Mouse (Mus musculus): Measurements from ENCODE around the gene Stil.

Stil gene

DNA sequence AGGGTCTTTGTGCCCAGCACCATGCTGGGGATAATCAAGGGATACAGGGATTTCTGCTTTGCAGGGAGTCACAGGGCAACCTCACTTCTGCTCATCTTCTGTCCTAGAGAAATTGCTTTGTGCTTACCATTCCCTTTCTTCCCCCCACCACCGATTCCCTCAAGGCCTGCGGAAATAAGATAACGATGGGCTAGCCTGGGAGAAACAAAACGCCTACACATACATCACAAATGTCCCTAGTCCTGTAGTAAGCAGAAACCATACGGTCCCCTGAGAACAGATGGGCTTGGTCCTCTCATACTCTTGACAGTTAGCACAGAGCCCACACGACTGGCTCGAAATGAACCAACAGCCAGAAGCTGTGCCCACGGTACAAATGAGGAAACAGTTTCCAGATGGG lies 48.2 kb downstream of the Stil start:
- no peak for DNase-seq (ENCODE audit: low spot score in 2 of 2)

DNA sequence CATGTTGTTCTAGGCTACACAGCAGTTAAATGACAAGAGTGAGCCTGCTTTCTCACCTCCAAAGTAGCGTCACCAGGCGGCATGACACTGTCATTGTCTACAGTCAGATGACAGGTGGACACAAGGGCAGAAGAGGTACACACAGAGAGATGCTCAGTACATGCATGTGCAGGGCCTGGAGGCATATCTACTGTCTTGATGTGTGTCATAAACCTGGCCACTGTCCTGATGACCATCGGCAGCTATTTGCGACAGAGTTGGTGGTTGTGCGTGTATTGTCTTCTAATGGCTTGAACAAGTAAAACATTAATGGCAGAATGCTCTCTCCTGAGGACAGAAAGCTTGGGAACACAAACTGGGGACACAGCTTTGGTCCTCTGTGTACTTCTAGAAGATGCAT lies 51.3 kb downstream of the Stil start:
- no peak for DNase-seq (ENCODE audit: low spot score in 2 of 2)

DNA sequence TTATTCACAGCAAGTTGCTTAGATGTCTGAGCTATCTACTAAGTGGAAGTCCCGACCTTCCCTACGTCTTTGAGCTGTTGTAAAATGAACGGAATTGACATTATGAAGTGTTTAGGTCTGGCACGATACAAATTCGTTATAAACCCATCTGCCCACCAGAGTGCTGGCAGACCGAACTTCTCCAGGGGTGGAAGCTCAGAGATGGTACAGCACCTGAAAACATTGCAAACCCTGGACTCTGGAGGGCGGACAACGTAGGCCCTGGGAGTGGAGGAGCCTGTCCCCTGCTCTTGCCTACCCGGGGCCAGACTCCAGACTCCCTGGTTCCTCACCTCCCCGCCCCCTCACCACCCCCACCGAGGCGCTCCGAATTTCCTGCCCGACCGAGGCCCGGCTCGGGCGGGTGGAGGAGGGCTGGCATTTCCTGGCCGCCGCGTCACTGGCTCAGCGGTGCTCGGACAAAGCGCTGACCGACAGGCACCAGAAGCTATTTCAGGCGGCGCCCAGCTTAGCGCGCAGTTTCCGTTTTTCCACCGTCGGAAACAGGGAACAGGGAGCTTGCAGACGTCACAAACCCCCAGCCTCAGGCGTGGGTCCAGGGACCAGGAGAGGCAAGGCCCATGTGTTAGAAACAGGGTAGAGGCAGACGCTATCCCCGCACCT lies 52.5 kb downstream of the Stil start:
- DNase-seq (ENCODE audit: low spot score in 2 of 2) = no peak

DNA sequence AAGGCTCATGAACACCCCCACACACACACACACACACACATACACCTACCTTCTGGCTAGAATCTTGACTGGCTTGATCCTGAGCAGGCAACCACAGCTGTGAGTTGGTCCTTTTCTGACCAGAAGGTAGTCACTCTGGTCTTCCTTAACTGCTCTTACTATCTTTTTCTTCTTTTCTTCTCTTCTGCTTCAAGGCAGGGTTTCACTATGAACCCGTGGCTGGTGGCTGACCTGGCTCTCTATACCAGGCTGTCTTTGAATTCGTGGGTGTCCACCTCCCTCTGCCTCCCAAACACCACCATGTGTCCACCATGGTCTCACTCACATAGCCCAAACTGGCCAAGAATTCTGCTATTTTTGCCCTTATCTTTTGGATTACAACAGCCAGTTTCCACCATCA lies 55.1 kb downstream of the Stil start:
- DNase-seq (ENCODE audit: low spot score in 2 of 2) = no peak

DNA sequence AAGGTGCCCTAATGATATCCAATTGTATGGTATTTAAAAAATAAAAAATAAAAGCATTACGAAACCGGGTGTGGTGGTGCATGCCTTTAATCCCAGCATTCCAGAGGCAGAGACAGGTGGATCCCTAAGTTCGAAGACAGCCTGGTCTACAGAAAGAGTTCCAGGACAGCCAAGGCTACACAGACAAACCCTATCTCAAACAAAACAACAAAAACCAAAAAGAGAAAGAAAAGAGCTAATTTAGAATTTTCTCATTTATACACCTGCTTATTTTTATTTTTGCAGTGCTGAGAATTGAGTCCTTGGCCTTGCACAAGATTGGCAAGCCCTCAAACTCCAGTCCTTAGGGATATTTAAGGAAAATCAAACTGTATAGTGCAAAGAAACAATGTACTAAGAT lies 55.7 kb downstream of the Stil start:
- no peak for DNase-seq (ENCODE audit: low spot score in 2 of 2)

DNA sequence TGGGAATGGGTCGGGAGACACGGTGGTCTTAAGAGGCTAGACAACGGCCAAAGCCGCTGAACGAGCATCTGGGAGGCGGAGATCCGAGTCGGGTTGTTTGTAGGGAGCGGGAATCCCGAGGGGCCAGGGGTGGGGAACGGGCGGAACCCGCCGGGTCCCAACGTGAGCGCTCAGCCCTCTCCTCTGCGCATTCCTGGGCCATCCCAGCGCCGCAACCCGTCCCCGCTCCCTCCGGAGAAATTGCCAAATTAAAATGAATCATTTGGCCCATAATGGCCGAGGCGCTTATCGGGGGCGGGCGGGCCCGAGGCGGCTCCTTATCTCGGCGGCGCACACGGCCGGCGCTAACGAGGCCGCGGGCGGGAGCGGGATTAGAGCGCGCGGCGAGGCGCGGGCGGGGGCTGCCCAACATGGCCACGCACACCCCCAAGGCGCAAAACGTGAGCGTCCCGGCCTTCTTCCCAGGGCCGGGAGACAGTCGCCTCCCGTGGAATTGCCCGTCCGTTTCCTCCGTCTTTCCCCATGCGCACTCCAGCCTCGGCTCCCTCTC lies 56.5 kb downstream of the Stil start, which contains the start of gene Tal1:
TSS of gene Tal1 (plus strand) at position 56 of the 550 bp plus-strand sequence.
- DNase-seq (ENCODE audit: low spot score in 2 of 2) = no peak

DNA sequence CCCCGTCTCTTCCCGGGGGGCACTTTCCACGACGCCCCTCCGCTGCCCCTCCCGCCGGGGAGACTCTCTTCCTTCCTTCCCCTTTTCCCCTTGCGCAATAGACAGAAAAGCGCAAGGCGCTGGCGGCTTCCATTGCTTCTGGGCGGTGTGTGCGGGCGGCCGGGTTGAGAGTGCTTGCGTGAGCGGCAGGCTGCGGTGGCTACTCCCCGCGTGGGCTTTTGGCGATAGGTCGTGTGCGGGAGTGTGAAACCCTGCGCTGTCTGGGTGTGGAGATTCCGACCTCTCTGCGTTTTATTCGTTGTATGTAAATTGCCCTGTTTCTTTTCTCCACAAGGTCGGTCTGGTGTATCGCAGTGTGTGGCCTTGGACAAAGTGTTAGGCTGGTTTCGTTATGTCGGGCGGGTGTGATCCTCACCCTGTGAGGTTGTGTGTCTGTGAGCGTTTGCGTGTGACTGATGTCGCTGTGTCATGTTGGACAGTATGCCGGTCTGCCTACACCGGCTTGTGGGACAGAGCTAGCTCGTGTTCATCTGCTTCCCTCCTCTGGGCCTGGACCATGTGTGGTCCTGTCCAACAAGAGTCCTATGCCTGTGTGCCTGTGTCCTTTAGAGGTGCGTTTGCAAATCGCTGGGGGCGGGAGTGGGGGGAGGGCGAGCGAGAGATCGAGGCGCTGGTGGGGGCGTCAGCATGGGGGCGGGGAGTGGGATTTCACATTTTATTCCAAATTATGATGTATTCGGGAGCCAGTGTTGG lies 57.1 kb downstream of the Stil start:
- no peak for DNase-seq (ENCODE audit: low spot score in 2 of 2)

DNA sequence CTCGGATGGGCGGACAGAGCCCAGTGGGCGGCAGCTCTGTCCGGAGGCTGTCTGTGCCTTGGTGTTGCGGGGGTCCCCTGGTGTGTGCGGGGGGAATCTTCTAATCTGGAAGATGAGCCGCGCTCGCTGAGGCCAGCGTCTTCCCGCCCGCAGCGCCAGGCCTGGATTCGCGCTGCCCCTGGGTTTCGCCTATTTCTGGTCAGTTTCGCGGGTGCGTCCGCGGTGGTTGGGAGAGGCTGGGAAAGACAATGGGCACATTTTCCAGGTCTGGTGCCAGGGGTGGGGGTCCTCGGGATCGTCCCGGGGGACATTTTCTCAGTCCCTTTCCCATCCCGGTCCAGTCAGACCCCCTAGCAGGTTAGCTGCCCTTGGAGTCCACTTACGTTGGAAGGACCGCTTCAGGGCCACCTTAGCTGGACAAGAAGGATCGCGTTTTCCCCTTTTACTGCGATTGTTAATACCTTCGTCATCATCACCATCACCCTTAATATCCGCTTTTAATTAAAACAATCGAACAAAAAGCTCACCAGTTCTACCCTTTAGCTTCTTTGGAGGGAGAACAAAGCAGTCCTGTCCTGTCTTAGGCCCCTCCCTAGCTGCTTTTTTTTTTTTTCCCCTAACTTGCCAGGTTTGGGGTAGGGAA lies 57.8 kb downstream of the Stil start:
- DNase-seq (ENCODE audit: low spot score in 2 of 2) = no peak

DNA sequence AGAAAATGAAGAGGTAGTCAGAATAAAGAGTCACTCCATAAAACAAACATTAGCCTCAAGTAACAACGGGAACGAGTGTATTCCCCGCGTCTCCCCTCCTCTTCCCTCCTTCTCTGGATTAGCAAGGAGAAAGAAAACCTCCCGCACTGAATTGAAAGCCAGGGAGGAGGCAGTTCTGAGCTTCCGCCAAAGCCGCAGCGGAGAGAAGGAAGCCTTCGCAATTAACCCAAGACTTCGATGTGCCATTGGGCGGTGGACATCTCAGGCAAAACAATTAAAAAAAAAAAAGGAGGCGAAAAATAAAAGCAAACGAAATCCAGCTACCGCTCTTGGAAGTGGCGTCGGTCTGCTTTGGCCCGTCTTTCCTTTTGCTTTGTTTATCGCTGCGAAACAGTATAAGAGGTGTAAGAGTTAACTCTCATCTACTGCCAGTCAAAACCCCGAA lies 58.4 kb downstream of the Stil start:
- DNase-seq (ENCODE audit: low spot score in 2 of 2) = no peak

DNA sequence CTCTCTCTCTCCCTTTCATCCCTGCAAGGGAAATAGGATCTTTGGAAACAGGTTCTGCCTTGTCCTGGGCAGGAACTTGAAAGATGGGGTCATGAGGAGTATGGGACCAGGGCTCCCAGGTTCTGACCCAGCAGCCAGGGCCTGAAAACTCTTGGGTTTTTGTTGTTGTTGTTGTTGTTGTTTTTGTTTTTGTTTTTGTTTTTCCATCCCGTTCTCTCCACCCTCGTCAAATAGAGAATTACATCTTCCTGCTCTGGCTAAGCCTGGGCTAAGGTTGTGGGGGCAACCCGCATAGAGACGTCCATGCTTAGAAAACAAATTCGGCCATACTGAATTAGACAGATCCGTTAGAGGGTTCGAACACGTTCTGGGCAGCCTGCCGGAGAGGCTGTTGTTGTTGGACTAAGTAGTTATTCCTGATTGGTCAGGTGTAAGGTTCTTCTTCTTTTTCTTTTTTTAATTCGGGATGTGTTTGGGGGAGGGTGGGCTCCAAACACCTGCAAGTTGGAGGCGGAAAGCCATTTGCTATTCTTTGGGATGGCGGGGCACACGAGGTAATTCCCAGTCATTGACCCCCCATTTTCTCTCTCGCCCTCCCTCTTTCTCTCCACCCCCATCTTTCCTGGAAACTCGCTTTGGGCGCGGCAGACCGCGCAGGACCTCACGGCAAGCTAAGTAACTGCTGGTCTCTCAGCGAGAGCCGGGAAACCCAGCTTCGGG lies 59.1 kb downstream of the Stil start:
- no peak for DNase-seq (ENCODE audit: low spot score in 2 of 2)

DNA sequence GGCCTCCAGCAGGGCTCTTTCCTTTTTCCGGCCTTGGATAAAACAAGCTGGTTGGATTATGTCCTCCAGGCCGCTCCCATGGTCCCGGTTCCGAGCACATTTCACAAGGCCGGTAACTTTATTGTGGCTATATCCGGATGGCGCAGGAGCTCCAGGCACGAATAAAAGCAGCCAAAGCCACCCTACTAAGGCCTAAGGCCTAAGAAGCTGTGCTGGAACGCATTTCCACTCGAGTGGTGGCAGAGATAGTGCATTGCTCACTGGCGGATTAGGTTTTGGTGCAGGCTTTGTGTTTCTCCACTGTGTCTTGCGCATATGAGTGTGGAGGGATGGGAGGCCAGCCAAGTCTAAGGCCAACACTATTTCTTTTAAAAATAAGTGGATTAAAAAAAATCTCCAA lies 59.9 kb downstream of the Stil start:
- no peak for DNase-seq (ENCODE audit: low spot score in 2 of 2)

DNA sequence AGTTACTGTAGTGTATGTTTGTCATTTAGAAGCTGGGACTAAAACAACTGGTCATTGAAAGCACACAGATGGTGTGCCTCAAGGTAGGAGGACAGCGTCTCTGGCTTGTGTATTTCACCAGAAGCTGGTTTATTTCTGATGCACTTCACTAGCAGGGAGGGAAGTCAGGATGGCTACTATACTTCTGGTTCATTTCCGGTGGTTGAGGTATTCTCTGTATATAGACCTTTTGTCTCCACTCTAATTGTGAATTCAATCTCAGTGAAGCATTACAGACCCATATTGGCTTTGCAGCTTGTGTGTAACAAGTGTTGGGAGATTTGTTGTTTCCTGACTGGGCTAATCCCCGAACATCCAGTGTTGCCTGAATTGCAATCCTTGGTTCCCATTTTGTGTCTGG lies 60.8 kb downstream of the Stil start:
- DNase-seq (ENCODE audit: low spot score in 2 of 2) = no peak

DNA sequence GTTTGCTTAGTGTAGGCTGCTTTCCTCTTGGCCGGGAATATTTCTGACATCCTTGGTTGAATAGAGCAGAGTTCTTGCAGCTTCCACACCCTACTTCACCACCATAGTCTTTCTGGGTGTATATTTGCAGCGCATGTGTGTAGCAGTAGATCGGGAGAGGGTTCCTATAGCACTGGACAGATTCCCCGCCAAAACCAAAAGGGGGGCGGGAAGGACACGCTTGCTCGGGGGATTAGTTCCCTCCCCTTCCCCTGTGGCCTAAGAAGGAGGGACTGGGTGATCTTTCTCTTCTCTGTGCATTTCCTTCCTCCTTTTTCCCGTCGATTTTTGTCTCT lies 62.5 kb downstream of the Stil start:
- DNase-seq (ENCODE audit: low spot score in 2 of 2) = no peak

DNA sequence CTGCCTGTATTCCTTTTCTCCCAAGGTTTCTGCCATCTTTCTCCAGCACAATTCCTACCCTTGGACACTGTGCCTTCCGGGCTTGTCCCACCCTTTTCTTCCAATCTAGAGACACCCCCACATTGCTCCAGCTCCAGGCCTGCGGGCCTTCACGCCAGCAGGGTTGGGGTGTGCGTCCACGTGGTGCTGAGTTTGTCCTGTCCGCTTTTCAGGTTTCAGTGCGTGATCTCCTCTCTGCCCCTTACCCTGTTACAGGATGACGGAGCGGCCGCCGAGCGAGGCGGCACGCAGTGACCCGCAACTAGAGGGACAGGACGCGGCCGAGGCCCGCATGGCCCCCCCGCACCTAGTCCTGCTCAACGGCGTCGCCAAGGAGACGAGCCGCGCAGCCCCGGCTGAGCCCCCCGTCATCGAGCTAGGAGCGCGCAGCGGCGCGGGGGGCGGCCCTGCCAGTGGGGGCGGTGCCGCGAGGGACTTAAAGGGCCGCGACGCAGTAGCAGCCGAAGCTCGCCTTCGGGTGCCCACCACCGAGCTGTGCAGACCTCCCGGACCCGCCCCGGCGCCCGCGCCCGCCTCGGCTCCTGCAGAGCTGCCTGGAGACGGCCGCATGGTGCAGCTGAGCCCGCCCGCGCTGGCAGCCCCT lies 63.0 kb downstream of the Stil start:
- no peak for DNase-seq (ENCODE audit: low spot score in 2 of 2)

DNA sequence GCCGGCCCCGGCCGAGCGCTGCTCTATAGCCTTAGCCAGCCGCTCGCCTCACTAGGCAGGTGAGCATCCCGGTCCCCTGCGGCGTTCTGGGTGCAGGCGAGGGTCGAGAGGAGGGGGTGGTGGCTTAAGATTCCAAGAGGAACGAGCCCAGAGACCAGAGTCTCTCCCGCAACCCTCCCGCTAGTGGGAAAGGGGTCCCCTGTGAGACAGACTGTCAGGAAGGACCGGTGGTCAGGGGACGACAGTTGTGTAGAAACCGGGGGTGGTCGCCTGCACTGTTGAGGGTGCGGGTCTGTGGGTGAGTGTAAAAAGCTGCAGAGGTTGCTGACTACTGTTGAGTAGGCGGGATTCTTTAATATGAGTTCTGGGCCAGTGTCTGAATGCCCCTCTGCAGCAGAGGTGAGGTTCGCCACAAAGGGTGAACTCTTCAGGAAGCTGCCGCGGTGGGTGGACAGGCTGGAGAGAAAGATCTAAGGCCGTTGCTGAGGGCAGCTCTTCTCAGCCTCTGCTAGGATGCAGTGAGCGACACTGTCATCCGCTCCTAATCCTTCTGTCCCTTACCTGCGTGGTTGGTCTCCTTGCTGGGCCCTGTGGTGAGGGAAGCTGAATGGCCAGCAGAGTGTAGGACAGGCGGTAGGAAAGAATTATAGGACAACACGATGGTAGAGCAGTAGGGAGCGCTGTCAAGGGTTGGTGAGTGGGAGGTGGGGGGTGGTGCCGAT lies 63.7 kb downstream of the Stil start:
- no peak for DNase-seq (ENCODE audit: low spot score in 2 of 2)

DNA sequence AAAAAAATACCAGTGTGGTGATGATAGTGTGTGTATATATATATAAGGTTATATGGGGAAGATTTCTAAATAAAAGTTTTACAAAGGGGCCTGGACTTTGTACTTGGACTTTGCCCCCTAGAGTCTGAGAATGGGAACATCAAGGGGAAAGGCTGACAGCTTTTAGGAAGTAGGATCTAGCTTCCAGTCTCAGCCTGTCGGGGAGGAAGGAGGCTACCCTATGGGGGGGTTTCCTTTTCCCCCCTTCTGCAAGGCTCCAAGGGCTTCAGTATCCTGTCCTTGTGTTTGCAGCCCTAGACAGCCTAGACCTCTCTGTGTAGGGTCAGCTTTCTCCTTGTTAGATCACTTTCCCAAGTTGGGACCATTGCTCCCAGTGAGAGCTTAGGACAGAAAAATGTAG lies 71.7 kb downstream of the Stil start:
- DNase-seq (ENCODE audit: low spot score in 2 of 2) = no peak

DNA sequence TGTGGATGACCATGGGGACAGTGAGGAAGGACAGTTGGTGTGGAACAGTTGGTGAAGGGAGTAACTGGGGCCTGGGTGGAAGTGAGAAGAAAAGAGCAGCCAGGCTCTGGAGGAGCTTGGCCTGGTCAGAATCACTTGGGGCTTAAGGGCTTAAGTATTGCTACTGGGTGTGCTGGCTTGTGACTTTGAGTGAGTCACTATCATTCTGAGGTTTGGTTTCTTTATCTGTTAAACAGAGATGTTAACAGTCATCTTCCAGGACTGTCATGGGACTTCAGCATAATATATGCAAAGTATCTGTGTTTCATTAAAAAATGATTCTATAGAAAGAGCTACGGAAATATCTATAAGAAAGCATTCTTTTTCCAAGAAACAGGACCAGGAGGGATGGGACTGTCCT lies 74.8 kb downstream of the Stil start:
- no peak for DNase-seq (ENCODE audit: low spot score in 2 of 2)

DNA sequence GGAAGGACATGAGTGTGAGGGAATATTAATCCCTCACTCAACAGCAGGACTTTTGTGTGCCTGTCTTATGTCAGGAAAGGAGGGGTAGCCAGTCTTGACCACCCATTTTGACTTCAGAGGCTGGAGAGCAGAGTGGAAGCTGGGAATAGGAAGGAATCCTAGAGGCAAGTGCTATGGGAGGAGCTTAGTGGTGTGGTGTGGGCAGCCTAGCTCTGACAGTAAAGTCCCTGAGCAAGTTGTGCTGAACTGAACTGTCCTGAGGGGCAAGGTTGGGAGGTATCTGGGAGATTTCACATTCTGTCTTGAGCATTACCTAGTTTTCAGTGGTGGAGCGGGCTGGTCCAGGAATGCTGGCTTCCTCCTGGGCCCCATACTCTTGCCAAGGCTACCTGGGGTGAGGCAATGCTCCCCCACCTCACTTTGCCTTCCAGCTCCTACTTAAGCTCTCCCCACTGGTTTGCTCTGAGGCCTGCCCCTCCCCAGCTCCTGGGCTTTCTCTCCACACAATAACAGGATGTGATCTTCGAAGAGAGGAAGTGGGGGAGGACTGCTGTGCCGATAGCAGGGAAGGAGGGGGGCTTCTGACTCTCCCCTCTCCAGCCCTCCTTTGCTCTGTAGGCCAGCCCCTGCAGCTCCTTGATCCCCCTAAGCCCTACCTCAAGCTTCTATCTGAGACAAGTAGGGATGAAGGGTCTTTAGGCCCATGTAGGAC lies 75.4 kb downstream of the Stil start:
- DNase-seq (ENCODE audit: low spot score in 2 of 2) = peak; percentile 17 to 38

DNA sequence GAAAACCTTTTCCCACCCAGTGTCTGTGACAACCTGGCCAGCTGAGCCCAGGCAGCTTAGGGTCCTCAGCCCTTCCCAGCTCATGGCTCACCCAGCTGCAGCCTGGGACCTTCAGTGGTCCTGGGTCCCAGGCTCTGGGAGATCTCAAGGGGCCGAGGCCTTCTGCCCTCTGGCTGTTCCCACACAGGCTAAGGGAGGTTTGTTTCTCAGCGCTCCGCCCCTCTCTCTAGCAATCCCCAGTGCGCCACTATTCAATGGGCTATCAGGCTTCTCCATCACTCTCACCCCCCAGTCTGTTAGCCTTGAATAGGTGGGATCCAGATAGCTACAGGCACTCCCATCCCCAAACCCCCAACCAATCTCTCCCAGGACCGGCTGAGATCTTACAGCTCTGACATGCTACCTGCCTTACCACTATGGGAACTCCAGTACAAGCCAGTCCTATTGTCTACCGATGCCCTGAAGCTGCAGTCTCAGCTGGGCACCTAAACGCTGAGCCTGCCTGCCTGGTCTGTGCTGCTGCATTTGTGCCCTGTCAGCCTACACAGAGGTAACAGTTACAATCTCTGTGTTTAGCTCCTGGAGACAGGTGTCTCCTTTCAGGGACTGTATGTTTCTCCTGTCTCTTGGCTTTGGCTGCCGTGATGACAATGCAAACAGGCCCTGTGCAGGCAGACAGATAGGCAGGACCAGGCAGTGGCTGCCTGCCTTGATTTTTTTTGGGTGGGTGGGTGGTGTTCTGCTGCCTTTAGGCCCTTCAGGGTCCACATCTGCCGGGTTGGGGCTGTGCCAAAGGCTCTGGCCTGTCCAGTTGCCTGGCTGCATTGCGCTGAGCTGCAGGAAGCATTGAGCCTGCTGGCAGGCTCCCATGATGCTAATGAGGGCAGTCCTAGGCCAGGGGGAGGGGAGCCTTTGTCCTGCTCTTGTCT lies 79.2 kb downstream of the Stil start:
- DNase-seq (ENCODE audit: low spot score in 2 of 2) = no peak

All from thymus, postnatal 10 days (tissue).